10 mouse cellular contexts compared by ENCODE assay signal in genomic region chr6:94186628-94187319, GRCm38 (mm10).
DNase-seq lines count a peak whose midpoint lies in the region; ATAC-seq lines count a peak whose summit lies in the region.
"Had no signal": no experiment of that assay in that cellular context is flagged by ENCODE, and none has a peak within 500 bp of the region (broad histone marks: within the 10 kb centered on the region; RNA-seq: fewer than 3 reads in every experiment).

No protein-coding gene starts in this region.

- no peaks in the 10 kb centered on the region for H3K27me3 ChIP-seq in hindbrain, embryonic 13.5 days

- H3K27ac ChIP-seq in hindbrain, embryonic 13.5 days = no peak overlapping the region

- no peak overlapping the region for H3K4me3 ChIP-seq in hindbrain, embryonic 13.5 days

- WGBS in hindbrain, embryonic 13.5 days = 80% methylated on average over 7 of the region's 7 CpGs

- H3K4me2 ChIP-seq in hindbrain, embryonic 13.5 days = no peak overlapping the region

- peaks cover 33% of the 10 kb centered on the region for H3K4me1 ChIP-seq in hindbrain, embryonic 13.5 days (replicated peaks)

- DNase-seq in frontal cortex, adult 2 months (ENCODE audit: extremely low spot score in 1 of 2, low spot score in 1 of 2) = no peak
- peak; percentile 39 for DNase-seq in heart, postnatal 4 days
- peak; percentile 35 for DNase-seq in lung, postnatal 36 days
- DNase-seq in embryo, embryonic 9.5 days (ENCODE audit: extremely low spot score) = no peak
- no peak for DNase-seq in cerebellum, postnatal 36 days
- DNase-seq: gastrocnemius, postnatal 14 days; midbrain, embryonic 14.5 days had no signal

- no peaks in the 10 kb centered on the region for H3K9me3 ChIP-seq in hindbrain, embryonic 13.5 days

- peak; percentile 47 for ATAC-seq in frontal cortex, adult (ENCODE audit: low TSS enrichment)
- peak; percentile 91 for ATAC-seq in common myeloid progenitor, adult 5-6 weeks (replicated peaks; ENCODE audit: low read depth, poor library complexity, severe bottlenecking)
- no peak for ATAC-seq in hindbrain, embryonic 13.5 days (ENCODE audit: low FRiP score)

- H3K36me3 ChIP-seq in hindbrain, embryonic 13.5 days = no peaks in the 10 kb centered on the region

- no peak overlapping the region for H3K9ac ChIP-seq in hindbrain, embryonic 13.5 days

Comparison
In these comparisons a context has a peak if more than half of its experiments do, and no peak if none do; other contexts are left out.
1. DNase-seq: peak in heart, postnatal 4 days (single experiment) and lung, postnatal 36 days (single experiment); none in frontal cortex, adult 2 months (0 of 2), embryo, embryonic 9.5 days (single experiment) and cerebellum, postnatal 36 days (0 of 2).